Mouse (Mus musculus) heart, postnatal 0 days (tissue): ENCODE data around the gene Lce1l.

Experiments
- CTCF ChIP-seq: IDR thresholded peaks from 2 replicates; pipeline ENCODE4 v1.5.1; 2016; ENCODE audit warnings: antibody characterized with exemption, control low read depth, low read depth
- EP300 ChIP-seq: IDR thresholded peaks from 2 replicates; pipeline ENCODE4 v1.6.1; 2016; ENCODE audit warnings: antibody characterized with exemption, low read depth

DNA sequence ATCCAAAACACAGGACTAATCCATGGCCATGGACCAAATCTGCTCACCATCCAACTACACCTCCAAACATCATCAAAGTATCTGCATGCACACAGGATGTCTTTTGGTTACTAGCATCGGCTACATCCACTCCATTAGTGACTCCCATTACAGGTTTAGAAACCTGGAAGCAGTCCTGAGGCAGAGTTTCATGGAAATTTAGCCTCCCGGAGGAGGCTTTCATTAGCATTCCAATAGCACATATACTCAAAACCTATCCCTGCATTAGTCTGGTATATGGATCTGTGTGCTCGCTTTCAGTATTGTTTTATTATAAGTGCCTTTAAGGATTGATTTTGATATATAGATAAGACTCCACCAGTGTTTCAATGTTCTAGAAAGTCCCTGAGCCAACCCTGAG, 35.5 kb downstream of the Lce1l start:
- TF ChIP-seq CTCF (no peak), EP300 (no peak)
